Mouse (Mus musculus) heart, embryonic 16.5 days (tissue): Measurements from ENCODE around the gene Akap10. TPM values are rescaled to one million over a fixed set of nuclear protein-coding genes. Genes with fewer than 3 reads are reported as not detected.
A peak's percentile ranks its signal among the peaks of the same experiment; 100 is the strongest.
"Not testable (repeated sequence)": the region's sequence is repeated elsewhere in the genome, so short reads cannot be mapped to it uniquely, and the experiment has no call there.

Experiments
- ATAC-seq: fragments of 200-750 bp; cut with Nextera tagmentation; replicated peaks from 2 replicates; pipeline ENCODE4 v1.8.0; 2017; ENCODE audit warnings: moderate number of reproducible peaks; ENCODE audit not compliant: insufficient read depth, low FRiP score; ENCODE audit errors: extremely low read depth
- H3K27ac ChIP-seq: fragments of 300-500 bp; sonication (generic); 2 replicates; pipeline ENCODE4 v1.5.1; 2014; ENCODE audit warnings: mild to moderate bottlenecking, low read length, control low read depth, moderate library complexity
- H3K27me3 ChIP-seq: fragments of 300-500 bp; sonication (generic); 2 replicates; pipeline ENCODE4 v1.6.1; 2014; ENCODE audit warnings: low read length, mixed read lengths; ENCODE audit not compliant: control insufficient read depth, insufficient read depth
- H3K36me3 ChIP-seq: fragments of 300-500 bp; sonication (generic); 2 replicates; pipeline ENCODE4 v1.6.1; 2014; ENCODE audit not compliant: control insufficient read depth, insufficient read depth
- H3K4me1 ChIP-seq: fragments of 300-500 bp; sonication (generic); 2 replicates; pipeline ENCODE4 v1.6.1; 2014; ENCODE audit warnings: low read length, mixed read lengths; ENCODE audit not compliant: control insufficient read depth, insufficient read depth
- H3K4me2 ChIP-seq: fragments of 300-500 bp; sonication (generic); 2 replicates; pipeline ENCODE4 v1.6.1; 2014; ENCODE audit warnings: low read depth, mild to moderate bottlenecking, control low read depth, low read length
- H3K4me3 ChIP-seq: fragments of 300-500 bp; sonication (generic); 2 replicates; pipeline ENCODE4 v1.5.1; 2014; ENCODE audit warnings: mild to moderate bottlenecking, control low read depth, low read length
- H3K9ac ChIP-seq: fragments of 300-500 bp; sonication (generic); 2 replicates; pipeline ENCODE4 v1.6.1; 2014; ENCODE audit warnings: low read length, control low read depth
- H3K9me3 ChIP-seq: fragments of 300-500 bp; sonication (generic); replicated peaks from 2 replicates; pipeline ENCODE4 v1.6.1; 2016; ENCODE audit warnings: low read length; ENCODE audit not compliant: control insufficient read depth
- WGBS: fragments of 180-500 bp; shearing (Covaris S2); extraction: QIAGEN DNeasy Blood & Tissue Kit; methylation state at CpG from one replicate; pipeline ENCODE4 v1.1.7; 2014; 5-methylcytosine and 5-hydroxymethylcytosine counted together
- polyA plus RNA-seq: library from polyadenylated mRNA; unstranded; fragments of >200 nt; fragmentation: Nextera tagmentation; extraction: Ambion mirVana; gene quantifications from 2 replicates; pipeline ENCODE4 v1.2.1, GENCODE M21; 2015

The Akap10 gene
- polyA plus RNA-seq, 1 experiment from 2014 or later = 14.1 TPM

DNA sequence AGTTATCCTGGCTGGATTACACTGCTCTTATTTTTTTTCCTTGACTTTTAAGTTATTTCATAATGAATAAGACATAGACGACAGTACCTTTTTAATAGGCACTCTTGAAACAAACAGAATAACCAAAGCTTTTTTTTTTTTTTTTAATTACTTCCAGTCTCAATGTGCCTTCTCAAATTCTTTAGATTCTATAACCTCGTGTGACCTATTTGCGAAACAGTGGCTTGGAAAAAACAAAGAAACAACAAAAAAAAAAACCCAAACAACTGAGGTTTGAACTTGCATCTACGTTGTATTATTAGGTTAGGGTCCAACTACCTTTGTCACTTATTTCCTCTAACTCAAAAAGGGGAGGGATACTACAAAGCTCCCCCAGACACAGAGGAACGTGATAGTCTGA, 76.4 kb downstream of the Akap10 start:
- 13% methylated on average over 5 of the region's 5 CpGs for WGBS
- Histone ChIP-seq H3K9ac (peak overlapping the region; percentile 97), H3K4me3 (peak overlapping the region; percentile 91), H3K27ac (peak overlapping the region; percentile 90), H3K9me3 (no peaks in the 10 kb centered on the region), H3K27me3 (no peaks in the 10 kb centered on the region), H3K4me1 (peaks cover 6% of the 10 kb centered on the region), H3K4me2 (peak overlapping the region; percentile 73), H3K36me3 (0 out of 2 replicates have a peak, but pooled peaks cover 2% of the 10 kb centered on the region)
- no peak for ATAC-seq

DNA sequence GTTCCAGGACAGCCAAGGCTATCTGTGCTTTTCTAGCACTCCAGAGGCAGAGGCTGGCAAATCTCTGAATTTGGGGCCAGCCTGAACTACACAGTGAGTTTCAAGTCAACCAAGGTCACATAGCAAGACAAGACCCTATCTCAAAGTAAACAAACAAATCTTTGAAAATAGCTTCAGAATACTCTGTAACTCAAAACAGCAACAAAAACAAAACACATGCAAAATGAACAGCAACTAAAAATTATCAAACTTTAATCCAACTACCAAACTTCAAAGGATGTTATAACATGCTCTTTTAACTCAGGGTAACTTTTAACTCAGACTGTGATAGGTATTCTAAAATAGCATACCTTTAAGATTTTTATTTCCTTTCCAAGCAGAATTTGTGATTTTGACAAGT, 77.1 kb downstream of the Akap10 start:
- no peak for ATAC-seq
- Histone ChIP-seq H3K4me1 (peaks cover 6% of the 10 kb centered on the region), H3K36me3 (0 out of 2 replicates have a peak, but pooled peaks cover 2% of the 10 kb centered on the region), H3K9me3 (no peaks in the 10 kb centered on the region), H3K27ac (no peak overlapping the region), H3K9ac (no peak overlapping the region), H3K27me3 (no peaks in the 10 kb centered on the region), H3K4me2 (no peak overlapping the region), H3K4me3 (no peak overlapping the region)

- no peak overlapping the region for H3K27ac ChIP-seq
- no peak overlapping the region for H3K9ac ChIP-seq
- no peak overlapping the region for H3K4me3 ChIP-seq
- peaks cover 6% of the 10 kb centered on the region for H3K4me1 ChIP-seq
- no peaks in the 10 kb centered on the region for H3K9me3 ChIP-seq
- H3K4me2 ChIP-seq = no peak overlapping the region
- H3K27me3 ChIP-seq = no peaks in the 10 kb centered on the region
- 78% methylated on average over 3 of the region's 3 CpGs for WGBS
- H3K36me3 ChIP-seq = 0 out of 2 replicates have a peak, but pooled peaks cover 2% of the 10 kb centered on the region
- ATAC-seq = no peak
These were observed 78.9 kb downstream of the Akap10 start for GRCm38 (mm10) chr11:61851195-61851594.

DNA sequence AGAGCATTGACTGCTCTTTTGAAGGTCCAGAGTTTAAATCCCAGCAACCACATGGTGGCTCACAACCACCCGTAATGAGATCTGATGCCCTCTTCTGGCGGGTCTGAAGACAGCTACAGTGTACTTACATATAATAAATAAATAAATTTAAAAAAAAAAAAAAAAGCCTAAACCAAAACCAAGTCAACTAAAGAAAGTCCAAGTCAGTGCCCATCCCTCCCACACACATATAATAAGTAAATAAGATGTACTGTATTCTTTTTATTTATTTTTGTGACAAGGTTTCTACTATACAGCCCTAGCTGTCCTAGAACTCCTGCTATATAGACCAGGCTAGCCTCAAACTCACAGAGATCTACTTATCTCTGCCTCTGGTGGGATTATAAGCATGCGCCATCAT, 89.4 kb downstream of the Akap10 start:
- H3K9me3 ChIP-seq, H3K4me1 ChIP-seq, H3K9ac ChIP-seq, H3K4me2 ChIP-seq, H3K27me3 ChIP-seq, ATAC-seq, H3K27ac ChIP-seq, H3K4me3 ChIP-seq: not testable (repeated sequence)
- 71% methylated on average over 3 of the region's 3 CpGs for WGBS
- peaks cover 16% of the 10 kb centered on the region for H3K36me3 ChIP-seq

- no peak for ATAC-seq
- Histone ChIP-seq H3K36me3 (peaks cover 12% of the 10 kb centered on the region), H3K4me3 (no peak overlapping the region), H3K4me1 (no peaks in the 10 kb centered on the region), H3K9me3 (no peaks in the 10 kb centered on the region), H3K9ac (no peak overlapping the region), H3K4me2 (no peak overlapping the region), H3K27me3 (no peaks in the 10 kb centered on the region), H3K27ac (no peak overlapping the region)
These were observed 90.1 kb downstream of the Akap10 start for GRCm38 (mm10) chr11:61839940-61840339.

DNA sequence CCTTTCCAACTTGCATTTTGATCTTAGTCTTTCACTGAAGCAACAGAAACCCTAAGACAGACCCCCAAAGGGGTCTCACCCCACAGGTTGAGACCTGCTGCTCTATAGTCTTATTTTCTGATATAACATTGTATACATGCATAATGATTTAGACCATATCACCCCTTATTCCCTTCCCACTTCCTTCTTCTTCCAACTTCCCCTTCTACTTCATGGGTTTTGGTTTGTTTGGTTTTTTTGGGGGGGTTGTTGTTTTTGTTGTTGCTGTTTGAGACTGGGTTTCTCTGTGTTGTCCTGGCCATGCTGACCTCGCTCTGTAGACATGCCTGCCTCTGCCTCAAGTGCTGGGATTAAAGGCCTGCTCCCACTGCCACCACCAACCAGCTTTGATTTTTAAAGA, 90.9 kb downstream of the Akap10 start:
- no peaks in the 10 kb centered on the region for H3K27me3 ChIP-seq
- H3K9me3 ChIP-seq = no peaks in the 10 kb centered on the region
- WGBS = 78% methylated on average over 1 of the region's 1 CpGs
- ATAC-seq = no peak
- peaks cover 15% of the 10 kb centered on the region for H3K36me3 ChIP-seq
- H3K4me2 ChIP-seq = no peak overlapping the region
- H3K4me1 ChIP-seq = no peaks in the 10 kb centered on the region
- no peak overlapping the region for H3K27ac ChIP-seq
- no peak overlapping the region for H3K4me3 ChIP-seq
- no peak overlapping the region for H3K9ac ChIP-seq

Other genes starting within 250 kb of the Akap10 start
- 0.97 and 1.5 TPM in 2 replicates for gene Fam83g, start 246.2 kb downstream of the Akap10 start, polyA plus RNA-seq
- gene Slc5a10, start 209.4 kb downstream of the Akap10 start, polyA plus RNA-seq = 0.11 TPM in 1 of 2 replicates, not detected in the other
- gene Prpsap2, start 168.2 kb downstream of the Akap10 start, polyA plus RNA-seq = 14.0 and 17.7 TPM in 2 replicates
- 11.4 and 11.9 TPM in 2 replicates for gene Ulk2, start 75.2 kb downstream of the Akap10 start, polyA plus RNA-seq
- 9.3 TPM in 2 replicates for gene Specc1, start 26.5 kb upstream of the Akap10 start, polyA plus RNA-seq